Mouse (Mus musculus) embryo, embryonic 10.5 days (tissue): ENCODE measurements around the gene Peli2.

Source experiments
- DNase-seq: peaks from one replicate; pipeline ENCODE4 v3.0.0-alpha.2; 2015; ENCODE audit warnings: low spot score

Peli2 gene

DNA sequence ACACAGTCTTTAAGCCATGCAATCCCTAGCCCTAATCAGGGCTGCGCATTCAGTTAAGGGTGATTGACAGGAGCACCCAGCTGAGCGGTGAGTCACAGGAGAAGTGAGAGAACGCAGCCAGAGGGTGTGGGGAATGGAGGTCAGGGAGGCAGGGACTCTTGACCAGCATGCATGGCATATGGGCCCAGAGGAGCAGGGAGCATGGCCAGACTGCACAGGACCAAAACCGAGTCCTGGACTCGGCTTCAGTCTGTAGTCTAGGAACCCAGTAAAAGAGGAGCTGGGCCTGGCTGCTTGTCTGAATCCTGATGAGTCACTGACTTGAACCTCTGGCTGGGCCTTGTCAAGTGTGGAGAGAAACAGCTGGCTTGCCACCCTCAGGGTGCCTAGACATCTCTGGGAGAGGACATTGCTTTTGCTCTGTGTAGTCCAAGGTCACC is 104.3 kb downstream of the Peli2 start:
- DNase-seq, result no peak

DNA sequence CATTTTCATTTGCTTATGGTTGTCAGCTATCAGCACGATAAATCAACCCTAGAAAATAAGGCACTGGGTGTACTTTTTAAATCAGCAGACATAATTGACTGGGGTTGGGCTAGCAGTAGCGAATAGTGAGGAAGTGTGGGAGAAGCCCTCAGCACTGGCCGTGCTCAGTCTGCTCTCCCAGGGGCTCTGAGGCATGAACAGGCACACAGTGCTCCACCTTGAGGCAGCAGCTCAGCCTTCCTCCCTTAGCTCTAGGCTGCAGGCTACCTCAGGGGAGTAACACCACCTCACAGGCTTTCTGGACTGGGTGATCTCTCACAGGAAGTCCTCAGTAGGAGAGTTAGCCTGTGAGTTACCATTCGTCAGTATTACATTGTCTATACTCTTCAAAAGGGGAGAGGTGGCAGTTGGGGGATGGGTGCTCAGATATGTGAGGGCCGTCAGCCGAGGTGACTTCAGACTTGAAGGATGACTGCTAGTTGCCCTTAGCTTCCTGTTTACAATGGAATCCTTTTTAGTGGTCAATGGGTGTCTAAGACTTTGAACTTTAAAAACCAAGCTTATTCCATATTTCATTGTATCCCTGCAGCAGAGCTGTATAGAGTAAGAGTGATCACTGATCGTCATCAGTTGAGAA is 105.3 kb downstream of the Peli2 start:
- DNase-seq, result no peak

DNA sequence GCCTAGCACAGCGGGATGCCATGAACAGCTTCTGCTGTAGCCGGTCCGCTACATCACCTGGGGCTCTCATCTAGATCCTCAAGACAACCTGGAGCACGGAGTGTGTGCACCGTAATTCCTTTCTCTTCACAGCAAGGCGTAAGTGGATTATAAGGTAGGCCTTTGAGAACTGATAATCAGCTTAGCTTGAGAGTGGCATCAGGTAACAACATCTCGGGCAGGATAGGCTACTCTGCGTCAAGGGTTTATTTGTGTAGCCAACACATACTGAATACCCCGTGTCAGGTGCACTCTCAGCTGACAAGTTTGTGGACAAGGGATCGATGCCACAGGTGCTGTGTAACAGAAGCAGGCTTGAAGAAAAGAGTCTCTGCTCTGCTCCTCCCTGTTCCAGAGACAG is 106.1 kb downstream of the Peli2 start:
- no peak for DNase-seq

DNA sequence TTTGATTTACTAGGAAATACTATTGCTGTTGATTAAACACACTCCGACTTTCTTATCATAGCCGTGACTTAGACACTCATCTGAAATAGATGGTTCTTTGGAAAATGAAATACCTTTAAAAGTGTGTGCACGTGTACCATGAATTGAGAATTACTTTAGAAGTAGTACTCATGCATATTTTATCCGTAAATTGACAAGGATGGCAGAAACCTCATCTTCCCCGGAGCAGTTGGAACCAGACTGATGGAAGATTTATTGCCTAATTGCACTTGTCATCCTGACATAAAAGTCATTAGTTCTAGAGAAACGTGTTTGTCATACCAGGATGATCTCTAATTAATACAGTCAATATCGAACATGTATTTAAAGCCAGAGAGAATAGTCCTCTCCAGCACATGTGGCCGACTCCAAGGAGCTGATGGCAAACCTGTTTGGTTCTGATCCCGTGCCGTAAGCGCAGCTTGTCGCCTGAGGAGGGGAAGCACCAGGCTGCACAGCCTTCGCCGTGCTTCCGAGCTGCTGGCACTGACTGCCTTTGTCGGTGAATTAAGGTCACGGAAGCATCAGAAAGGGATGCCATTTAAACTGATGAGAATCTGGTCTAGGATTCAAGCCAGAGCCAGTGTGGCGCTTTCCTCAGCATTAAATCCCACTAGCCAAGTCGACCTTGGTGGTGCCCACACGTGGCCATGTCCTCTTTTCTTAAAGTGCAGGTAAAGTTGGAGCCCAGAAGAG is 114.3 kb downstream of the Peli2 start:
- DNase-seq, result no peak

DNA sequence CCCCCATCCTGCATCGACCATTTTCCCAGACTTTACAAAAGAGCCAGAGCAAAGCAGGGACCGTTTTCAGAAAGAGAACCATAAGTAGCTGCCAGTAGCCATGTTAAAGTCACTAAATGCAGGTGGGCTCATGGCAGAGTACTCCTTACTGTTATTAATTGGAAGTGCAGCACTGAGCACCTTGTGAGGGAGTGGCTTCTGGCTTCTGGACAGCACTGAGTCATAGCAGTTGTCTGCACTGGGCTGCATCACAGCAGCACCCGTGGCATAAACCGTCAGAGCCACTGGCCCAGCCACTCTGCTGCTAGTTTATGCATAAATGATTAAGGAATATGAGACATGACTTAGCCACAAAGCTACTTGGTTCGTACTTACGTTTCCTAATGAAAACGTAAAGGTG is 120.7 kb downstream of the Peli2 start:
- no peak for DNase-seq

DNA sequence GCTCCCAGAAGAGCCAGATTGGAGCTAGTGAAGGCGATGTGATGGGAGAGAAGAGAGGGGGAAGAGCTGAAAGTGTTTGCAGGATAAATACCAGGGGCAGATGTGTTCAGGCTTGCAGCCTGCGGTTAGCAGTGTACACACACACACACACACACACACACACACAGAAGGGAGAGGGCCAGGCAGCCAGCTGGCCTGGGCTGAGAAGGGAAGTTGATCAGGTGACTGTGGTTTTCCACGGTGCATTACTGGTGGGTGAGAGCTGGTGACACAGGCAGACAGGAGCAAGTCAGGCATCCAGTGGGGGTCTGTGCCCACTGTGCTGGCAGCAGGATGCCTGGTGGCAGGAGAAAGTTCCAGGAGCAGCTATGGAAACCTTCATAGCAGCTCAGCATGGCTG is 125.6 kb downstream of the Peli2 start:
- no peak for DNase-seq

DNA sequence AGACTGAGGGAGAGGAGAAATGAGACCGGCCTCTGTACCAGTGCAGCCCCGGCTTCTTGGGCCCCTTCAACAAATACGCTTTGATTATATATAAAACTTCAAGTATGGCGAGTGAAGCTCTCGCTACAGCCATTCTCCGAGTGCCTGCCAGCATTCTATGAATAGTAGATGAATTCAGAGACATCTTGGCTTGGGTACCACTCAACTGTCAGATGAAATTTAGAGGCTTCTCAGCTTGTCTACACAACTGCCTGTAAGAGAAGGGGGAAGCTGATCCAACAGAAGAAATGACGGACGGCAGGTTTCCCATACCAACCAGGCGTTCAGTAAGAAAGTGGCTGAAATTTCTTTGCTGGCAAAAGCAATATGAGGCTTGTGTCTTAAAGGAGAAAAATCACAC is 126.3 kb downstream of the Peli2 start:
- DNase-seq, result no peak

DNA sequence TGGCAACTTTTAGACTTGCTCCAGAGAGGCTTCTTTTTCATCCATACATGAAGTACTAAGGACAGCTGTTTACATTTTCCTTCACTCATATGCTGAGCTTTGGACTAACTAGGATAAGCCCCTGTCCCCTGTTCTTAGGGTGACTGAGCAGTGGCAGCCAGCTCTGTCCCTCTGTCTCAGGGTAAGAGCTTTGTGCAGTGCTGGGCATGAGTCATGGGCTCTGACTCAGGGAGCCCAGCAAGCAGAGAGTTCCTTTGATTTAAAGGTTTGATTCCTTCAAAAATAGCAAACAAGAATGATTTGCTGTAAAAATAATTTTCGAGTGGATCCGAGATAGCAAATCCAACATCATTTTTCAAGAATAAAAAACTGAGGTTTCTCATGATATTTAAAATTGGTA is 128.8 kb downstream of the Peli2 start:
- DNase-seq, result no peak

DNA sequence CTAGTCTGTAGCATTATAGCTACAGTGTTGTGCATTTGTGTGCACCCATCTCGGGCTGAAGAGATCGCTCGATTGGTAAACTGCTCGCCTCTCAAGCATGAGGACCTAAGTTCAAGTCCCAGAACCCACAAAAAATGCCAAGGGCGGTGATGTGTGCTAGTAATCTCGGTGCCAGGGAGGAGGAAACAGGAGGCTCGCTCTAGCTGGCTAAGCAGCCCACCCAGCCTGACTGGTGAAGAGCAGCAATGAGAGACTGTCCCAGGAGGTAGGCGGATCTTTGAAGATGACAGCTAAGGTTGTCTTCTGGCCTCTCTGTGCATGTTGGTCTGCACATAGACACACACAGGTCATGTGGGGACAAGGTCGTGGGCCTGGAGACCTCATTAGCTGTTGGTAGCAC is 129.3 kb downstream of the Peli2 start:
- DNase-seq, result no peak

DNA sequence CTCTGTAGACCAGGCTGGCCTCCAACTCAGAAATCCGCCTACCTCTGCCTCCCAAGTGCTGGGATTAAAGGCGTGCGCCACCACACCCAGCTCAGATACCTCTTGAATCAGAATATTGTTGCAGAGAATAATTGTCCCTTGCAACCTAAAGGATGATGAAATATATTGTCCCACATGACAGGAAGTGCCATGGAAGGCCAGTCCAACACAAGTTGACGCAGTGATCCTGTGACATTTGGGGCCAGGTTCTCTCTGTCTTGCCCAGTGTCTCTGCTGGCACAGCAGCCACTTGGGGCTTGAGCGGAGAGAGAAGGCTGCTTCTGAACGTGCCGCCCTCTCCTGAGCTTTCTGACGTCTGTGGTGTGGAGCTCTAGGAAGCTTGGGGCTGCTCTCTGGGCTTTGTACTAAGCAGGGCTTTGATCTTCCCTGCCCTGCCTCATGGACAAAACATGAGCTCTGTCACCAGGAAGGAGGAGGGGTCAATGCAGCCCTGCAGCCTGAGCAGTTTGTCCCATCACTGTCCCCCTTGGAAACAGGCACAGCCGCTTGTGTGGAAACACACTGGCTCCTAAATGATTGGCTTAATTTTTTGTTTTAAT is 130.9 kb downstream of the Peli2 start:
- peak; percentile 50 for DNase-seq

DNA sequence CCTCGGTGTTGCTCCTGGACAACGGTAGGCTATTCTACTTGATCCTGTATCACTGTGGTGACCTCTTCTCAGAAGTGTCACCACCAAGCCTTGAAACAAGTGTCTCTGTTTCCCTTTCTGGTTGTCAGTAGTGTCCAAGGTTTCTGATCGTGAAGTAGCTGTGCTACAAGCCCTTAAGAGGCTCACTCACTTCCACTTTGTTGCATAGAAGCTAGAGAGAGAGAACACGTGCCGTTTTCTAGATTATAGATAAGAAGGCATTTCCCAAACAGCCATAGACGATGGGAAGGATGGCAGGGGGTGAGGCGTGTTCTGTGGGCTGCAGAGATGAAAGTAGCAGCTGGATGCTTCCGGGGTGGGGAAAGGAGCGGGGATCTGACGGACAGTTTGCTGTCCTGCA is 132.6 kb downstream of the Peli2 start:
- DNase-seq, result no peak

DNA sequence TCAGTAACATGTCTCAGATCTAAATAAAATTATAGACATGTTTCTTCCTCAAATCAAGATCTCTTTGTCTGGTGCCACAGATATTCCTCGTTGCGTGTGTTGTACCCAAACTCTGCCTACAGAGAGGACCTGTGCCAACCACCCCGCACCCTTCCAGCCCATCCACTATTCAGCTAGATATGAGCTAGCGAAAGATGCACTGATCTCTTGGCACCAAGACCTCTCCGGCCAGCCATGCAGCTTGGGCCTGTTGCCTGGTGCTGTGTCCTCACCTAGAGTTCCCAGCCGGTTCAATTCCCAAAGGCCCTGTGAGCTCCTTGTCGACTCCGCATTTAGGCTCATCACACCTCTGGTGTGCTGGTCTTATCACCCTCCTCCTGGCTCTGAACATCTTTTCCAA is 134.1 kb downstream of the Peli2 start:
- no peak for DNase-seq

DNA sequence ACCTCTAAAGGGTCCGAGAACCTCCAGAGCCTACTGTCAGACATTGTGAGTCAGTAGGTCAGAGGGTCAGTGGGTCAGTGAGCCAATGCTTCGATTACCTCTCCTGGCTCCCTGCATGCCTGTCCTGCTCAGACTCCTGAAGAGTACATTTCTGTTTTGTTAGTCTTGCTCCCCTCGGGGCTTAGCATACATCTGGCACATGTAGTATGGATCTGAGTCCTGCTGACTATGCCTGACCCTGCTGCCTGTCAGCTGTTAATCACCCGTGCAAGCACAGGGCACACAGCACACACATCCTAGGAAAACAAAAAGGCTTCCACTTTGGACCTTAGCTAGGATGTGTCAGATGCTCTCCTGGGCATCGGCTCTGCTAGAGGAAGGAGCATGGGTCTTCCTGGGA is 134.7 kb downstream of the Peli2 start:
- DNase-seq, result peak; percentile 45

DNA sequence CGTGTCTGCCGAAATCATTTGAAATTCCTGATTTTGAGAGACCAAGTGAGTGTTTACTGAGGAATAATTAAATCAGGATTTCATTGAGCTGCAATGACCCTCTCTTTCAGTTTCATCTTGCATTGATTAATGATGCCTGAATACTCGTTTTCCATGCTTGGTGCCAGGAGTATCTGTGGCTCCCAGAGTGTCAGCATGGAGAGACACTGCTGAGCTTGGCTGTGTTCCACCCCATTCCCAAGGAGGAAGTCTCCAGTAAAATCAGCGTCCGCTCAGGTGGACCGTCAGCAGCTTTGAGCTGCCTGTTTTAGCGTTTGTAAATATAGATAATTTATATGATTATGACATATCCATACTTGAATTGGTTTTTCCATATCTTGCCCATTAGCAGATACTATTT is 137.1 kb downstream of the Peli2 start:
- no peak for DNase-seq

DNA sequence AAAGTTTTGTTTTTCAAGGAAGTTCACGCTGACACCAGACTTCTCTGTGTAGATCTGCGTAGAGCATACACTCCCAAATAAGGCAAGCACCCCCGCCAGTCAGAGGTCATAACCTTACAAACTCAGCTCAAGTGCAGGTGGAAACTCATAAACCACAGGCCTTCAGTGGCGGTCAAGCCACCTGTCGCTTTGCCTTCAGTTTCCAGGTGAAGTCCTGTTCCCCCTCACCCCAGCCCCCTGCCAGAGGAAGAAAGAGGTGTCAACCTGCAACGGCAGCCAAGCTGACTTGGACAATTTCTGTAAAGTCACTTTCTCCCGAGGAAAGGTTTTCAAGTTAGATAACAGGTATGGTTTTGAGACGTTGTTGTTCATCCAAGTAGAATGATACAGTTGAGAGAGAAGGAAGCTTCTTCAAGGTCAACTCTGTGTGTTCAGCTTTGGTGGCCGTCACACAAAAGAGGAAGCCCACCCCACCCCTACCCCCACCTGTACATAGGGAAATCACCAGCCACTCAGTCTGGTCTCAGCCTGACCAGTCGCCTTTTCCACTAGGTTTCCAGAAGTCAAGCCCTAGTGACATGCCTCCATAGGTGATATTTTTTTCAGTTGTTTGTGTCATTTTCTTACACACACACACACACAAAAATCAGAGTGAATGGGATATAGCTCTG is 138.2 kb downstream of the Peli2 start:
- DNase-seq, result no peak

DNA sequence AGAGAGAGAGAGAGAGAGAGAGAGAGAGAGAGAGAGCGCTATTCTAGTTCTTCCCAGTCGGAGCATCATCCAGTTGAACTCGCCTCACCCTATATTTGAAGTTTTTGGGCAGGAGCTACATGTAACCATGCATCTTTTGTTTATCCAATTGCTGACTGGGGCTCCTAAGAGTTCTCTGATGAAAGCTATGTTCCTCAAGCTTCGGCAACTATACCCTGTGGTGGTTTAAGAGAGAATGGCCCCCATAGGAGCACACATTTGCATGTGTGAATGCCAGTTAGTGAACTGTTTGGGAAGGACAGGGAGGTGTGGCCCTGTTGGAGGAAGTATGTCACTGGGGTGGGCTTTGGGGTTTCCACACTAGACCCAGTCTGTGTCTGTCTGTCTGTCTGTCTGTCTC is 142.5 kb downstream of the Peli2 start:
- no peak for DNase-seq

DNA sequence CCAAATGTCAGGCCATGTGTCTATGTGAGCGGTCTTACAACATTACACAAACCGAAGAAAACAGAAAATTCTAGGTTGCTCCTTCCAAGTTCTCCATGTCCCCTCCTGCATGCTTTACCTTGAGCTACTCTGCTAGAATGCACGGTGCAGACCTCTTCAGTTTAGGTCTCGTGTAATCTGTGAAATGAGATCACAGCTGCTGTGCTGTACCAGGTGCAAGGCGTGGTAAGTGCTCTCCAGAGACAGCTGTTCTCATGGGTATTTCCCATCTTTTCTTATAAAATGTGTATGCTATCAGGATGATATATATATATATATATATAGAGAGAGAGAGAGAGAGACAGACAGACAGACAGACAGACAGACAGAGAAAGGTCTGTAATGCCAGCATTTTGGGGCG is 146.1 kb downstream of the Peli2 start:
- no peak for DNase-seq

DNA sequence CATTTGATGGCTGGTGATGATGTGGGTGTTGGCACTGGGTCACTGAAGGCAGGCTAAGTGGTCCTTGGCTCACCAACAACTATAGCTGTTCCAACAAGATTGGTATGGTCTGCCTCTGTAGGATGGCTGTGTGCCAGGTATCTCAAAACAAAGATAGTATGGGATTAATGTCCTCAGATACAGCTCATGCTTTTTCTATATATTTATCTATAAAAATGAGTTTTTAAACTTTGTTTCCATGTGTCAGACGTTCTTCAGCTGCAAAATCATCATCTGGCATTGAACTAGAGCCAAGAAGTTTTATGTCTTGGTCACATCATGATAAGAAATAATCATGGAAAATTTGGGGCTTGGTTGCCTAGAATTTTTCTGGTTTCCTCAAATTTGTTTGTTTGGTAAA is 157.7 kb downstream of the Peli2 start:
- no peak for DNase-seq

DNA sequence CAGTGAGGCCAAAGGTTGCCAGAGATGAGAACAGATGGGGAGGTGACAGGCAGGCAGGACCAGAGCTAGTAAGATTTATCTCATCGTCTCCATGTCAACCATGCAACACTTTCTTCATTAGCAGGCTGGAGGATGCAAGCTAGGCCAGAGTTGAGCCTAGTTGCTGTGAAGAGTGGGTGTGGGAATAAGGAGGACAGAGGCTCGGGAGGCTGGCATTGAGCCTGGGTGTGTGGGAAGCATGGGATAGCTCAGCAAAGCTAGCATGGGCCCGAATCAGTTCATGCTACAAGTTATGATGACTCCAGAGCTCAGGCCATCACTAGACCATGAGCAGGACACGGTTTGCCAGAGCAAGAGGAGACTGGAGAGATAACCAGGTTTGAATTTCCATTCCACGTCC is 166.3 kb downstream of the Peli2 start:
- DNase-seq, result no peak

DNA sequence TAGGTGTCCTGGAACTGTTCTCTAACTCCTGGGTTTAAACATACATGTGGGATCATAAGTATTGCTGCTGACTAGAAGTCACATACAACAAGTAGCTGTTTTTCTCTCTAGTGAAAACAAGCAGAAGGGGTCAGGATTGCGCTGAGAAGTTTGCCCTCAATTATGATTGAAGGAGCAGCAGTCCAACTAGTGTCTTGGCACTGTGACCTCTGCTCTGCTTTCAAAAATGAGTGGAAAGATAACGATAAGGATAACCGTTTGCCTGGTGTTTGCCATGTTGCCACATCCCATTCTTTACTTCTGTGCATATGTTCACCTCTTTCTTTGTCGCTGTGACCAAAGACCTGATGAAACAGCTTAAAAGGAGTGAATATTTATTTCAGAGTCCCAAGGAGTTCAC is 167.0 kb downstream of the Peli2 start:
- DNase-seq, result no peak

DNA sequence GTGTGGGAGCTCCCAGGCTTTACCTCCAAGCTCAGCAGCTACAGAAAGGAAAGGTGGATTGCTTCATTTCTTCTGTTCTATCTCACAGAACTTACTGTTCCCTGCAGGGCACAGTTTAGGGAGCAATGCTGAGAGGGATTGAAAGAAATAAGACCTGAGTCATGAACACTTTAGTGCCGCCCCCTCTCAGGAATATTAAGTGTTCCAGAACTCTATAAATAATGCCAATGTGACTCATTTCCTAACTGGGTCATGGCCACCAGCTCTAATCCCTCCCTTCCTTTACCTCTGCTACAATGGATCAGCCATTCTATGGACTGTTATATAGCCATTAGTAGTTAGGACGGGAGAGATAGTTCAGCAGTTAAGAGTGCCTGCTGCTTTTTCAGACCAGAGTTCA is 168.0 kb downstream of the Peli2 start:
- DNase-seq, result no peak

DNA sequence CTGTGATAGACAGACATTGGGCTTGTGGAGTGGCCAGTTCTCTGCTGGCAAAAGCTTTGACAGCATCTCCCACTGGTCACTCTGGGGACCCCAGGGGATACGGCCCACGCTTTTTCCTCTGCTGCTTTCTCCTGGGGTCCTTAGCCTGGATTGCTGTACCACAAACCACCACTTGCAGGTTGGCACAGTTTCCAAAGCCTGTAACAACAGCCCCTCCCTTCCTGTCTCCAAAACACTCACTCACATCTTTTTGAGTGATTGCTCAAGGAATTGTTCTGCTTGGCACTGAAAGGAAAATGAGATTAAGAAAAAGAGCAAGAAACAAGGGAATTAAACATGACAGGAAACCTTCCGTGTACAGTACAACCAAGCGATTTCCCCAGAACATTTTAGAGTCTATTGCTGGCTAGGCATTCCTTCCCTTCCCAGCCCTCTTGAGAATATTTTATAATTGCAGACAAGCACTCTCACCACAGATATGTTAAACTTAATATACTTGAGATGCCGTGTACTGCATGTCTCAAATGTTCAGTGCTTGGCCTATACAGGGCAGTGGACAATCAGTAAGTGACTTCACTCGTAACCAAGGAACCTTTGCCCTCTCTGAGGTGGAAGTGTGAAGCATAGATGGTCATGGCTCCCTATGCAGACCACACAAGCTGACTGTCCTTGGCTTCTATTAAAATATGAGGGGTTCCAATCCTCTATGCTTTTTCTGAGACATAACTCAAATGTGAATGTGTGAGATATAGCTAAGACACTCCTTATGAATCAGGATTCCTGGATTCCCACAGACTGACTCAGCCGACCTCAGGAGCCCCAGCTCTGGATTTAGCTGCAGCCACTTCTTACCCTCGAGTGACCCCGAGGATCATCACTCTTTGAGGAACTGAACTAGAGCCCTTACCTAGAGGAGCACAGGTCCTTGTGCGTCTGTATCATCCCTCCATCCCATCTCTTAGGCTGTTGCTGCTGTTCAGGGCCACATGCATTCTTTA is 169.3 kb downstream of the Peli2 start:
- DNase-seq, result no peak
